Mouse (Mus musculus) neural tube, embryonic 13.5 days (tissue): ENCODE measurements around the gene Entpd7. TPM values are rescaled to one million over a fixed set of nuclear protein-coding genes. Genes with fewer than 3 reads are reported as not detected.
A peak's percentile ranks its signal among the peaks of the same experiment; 100 is the strongest.

Source experiments
- ATAC-seq: fragments of 200-750 bp; cut with Nextera tagmentation; 2 replicates; pipeline ENCODE4 v1.8.0; 2017; ENCODE audit warnings: low read depth, mild to moderate bottlenecking, moderate TSS enrichment, moderate library complexity
- H3K27ac ChIP-seq: fragments of 300-500 bp; sonication (generic); replicated peaks from 2 replicates; pipeline ENCODE4 v1.5.1; 2015; ENCODE audit warnings: moderate library complexity, mild to moderate bottlenecking, inconsistent platforms
- H3K27me3 ChIP-seq: fragments of 300-500 bp; sonication (generic); 2 replicates; pipeline ENCODE4 v1.6.1; 2015; ENCODE audit warnings: mild to moderate bottlenecking, inconsistent platforms
- H3K36me3 ChIP-seq: fragments of 300-500 bp; sonication (generic); 2 replicates; pipeline ENCODE4 v1.6.1; 2015; ENCODE audit warnings: mild to moderate bottlenecking, inconsistent platforms
- H3K4me1 ChIP-seq: fragments of 300-500 bp; sonication (generic); replicated peaks from 2 replicates; pipeline ENCODE4 v1.6.1; 2015; ENCODE audit warnings: inconsistent platforms
- H3K4me2 ChIP-seq: fragments of 300-500 bp; sonication (generic); 2 replicates; pipeline ENCODE4 v1.6.1; 2015; ENCODE audit warnings: inconsistent platforms, mild to moderate bottlenecking, moderate library complexity
- H3K4me3 ChIP-seq: fragments of 300-500 bp; sonication (generic); 2 replicates; pipeline ENCODE4 v1.5.1; 2015; ENCODE audit warnings: mild to moderate bottlenecking, inconsistent platforms
- H3K9ac ChIP-seq: fragments of 300-500 bp; sonication (generic); 2 replicates; pipeline ENCODE4 v1.6.1; 2015; ENCODE audit warnings: moderate library complexity, mild to moderate bottlenecking, inconsistent platforms
- H3K9me3 ChIP-seq: fragments of 300-500 bp; sonication (generic); 2 replicates; pipeline ENCODE4 v1.6.1; 2016; ENCODE audit warnings: inconsistent platforms
- WGBS: fragments of 180-500 bp; shearing (Covaris S2); methylation state at CpG from one replicate; pipeline ENCODE4 v1.1.7; 2015; 5-methylcytosine and 5-hydroxymethylcytosine counted together
- polyA plus RNA-seq: library from polyadenylated mRNA; unstranded; fragments of >200 nt; fragmentation: Nextera tagmentation; extraction: Ambion mirVana; gene quantifications from 2 replicates; pipeline ENCODE4 v1.2.1, GENCODE M21; 2015

Entpd7 gene
- 8.9 and 11.3 TPM in 2 replicates for polyA plus RNA-seq

DNA sequence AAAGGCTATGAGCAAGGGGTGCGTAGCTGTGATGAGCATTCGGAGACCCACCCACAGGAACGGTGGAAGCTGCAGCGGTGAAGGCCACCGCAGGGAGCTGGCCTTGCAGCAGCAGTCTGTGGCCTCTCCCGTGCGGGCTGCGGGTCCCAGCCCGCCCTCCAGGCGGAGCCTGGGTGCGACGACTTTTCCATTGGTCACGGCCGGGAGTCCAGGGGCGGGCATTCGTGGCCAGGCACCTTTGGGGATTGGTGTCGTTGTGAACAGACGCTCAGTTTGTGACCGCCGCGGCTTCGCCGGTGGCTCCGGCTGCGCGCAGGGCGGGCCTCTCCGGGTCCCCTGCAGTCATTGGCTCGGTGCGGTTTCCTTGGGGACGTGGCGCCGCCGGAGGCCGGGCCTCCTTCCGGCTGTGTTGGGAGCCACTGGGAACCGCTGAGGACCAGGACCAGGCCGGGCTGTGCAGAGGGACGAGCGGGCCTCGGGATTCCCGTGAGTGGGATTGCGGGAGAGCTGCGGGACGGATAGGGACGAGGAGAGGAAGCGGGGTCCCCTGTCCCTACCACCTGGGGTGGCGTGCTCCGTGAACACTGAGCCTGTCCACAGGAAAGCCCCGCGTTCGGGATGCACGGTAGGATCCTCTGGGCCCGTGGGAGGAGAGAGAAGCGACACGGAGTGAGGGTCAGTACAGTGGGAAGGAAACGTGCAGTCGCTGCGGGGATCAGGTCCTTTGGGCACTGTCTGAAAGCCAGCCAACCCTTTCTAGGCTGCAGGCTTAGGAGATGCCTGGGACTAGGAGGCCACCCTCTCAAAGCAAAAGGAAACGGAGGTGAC lies at the start of gene Entpd7:
Gene Entpd7, plus strand, starts transcription at position 254 of the 828 bp plus-strand sequence.
- under 1% methylated on average over 60 of the region's 60 CpGs for WGBS
- Histone ChIP-seq H3K4me3 (peak within 1 kb of the TSS; percentile 79), H3K4me2 (peak within 1 kb of the TSS; percentile 81), H3K27ac (peak within 1 kb of the TSS; percentile 86), H3K4me1 (peaks cover 24% of the 10 kb centered on the region), H3K36me3 (peaks cover 8% of the 10 kb centered on the region), H3K9ac (peak within 1 kb of the TSS; percentile 92), H3K27me3 (no peaks in the 10 kb centered on the region), H3K9me3 (no peaks in the 10 kb centered on the region)
- ATAC-seq = peak; percentile 96

DNA sequence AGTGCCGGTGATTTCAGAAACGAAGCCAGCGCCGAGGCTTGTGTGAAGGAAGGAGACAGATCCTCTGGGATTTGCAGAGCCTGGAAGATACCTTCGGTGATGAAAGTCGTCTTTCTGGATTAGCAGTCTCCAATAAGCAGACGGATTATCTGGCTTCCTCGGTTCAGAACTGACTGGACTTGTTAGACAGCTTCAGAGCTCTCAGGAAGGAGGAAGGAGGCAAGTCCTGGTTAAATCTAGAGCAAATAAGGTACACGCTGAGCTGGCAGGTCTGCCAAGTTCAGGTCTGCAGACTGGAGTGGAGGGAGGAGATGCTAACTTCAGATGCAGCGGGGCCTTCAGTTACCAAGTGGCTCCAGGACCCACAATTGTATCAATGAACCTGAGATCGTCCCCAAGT lies 47.6 kb upstream of the Entpd7 start:
- WGBS = 80% methylated on average over 11 of the region's 11 CpGs

DNA sequence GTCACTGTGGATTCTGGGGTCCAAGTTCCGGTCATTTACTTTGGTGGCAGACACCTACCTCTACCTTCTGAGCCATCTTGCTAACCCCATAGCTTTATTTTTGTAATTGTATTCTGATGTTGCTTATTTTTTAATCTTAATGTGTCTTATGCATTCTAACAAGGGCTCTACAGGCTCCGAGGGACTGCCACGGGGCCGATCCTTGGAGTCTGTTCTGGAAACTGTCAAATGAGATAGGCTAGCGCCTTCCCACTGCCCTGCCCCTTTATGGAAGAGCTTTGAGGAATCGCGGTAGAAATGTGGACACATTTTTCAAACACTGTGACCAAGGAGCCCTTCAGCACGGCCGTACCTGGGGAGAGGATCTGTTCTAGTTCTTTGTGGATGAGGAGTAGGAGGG lies 46.6 kb upstream of the Entpd7 start:
- no peaks in the 10 kb centered on the region for H3K9me3 ChIP-seq
- H3K4me3 ChIP-seq = no peak overlapping the region
- no peak overlapping the region for H3K27ac ChIP-seq
- no peak for ATAC-seq
- WGBS = 77% methylated on average over 9 of the region's 9 CpGs
- no peaks in the 10 kb centered on the region for H3K27me3 ChIP-seq
- no peaks in the 10 kb centered on the region for H3K36me3 ChIP-seq
- H3K4me2 ChIP-seq = no peak overlapping the region
- H3K9ac ChIP-seq = no peak overlapping the region
- H3K4me1 ChIP-seq = no peaks in the 10 kb centered on the region

More for the DNA sequence above, 47.6 kb upstream of the Entpd7 start:
- ATAC-seq = no peak
- Histone ChIP-seq H3K27ac (no peak overlapping the region), H3K4me1 (no peaks in the 10 kb centered on the region), H3K9ac (no peak overlapping the region), H3K4me2 (no peak overlapping the region), H3K27me3 (no peaks in the 10 kb centered on the region), H3K9me3 (no peaks in the 10 kb centered on the region), H3K4me3 (no peak overlapping the region), H3K36me3 (no peaks in the 10 kb centered on the region)

DNA sequence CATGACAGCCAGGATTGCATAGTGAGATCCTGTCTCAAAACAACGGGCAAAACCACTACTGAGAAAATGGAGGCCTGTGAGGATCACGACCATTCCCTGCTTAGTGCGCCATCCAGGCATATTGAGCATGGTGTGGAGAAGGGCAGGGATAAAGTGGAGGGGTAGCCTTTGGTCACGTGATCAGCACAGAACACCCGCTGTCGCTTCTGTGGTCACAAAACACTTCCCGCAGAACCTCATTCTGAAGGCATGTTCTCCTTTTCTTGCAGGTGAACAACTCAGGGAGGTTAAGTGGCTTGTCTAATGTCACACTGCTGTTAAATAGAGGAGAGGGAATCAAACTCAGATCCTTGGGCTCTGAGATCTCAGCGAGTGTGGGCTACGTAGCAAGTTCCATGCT lies 44.0 kb upstream of the Entpd7 start:
- H3K9me3 ChIP-seq = no peaks in the 10 kb centered on the region
- H3K27ac ChIP-seq = no peak overlapping the region
- no peak overlapping the region for H3K4me3 ChIP-seq
- WGBS = 91% methylated on average over 9 of the region's 9 CpGs
- no peak overlapping the region for H3K4me2 ChIP-seq
- no peaks in the 10 kb centered on the region for H3K4me1 ChIP-seq
- no peak overlapping the region for H3K9ac ChIP-seq
- ATAC-seq = no peak
- no peaks in the 10 kb centered on the region for H3K27me3 ChIP-seq
- H3K36me3 ChIP-seq = no peaks in the 10 kb centered on the region

DNA sequence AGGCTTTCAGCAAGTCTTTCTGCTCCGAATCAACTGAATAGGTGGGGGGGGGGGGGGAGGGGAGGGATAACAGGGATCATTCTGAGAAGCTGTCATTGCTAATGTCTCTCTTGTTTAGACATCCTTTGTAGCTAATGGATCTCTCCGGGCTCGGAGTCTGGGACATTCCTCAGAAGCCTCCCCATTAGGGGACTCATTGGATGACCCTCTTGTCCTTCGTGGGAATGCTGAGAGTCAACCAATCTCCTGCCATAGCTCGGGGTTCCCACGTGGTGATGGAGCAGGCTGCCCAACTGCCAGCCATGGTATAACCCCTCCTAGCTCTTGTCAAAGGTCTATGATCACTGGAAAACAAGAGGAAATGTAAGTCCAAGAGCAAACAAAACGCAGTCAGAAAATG lies 42.6 kb upstream of the Entpd7 start:
- H3K9ac ChIP-seq = no peak overlapping the region

DNA sequence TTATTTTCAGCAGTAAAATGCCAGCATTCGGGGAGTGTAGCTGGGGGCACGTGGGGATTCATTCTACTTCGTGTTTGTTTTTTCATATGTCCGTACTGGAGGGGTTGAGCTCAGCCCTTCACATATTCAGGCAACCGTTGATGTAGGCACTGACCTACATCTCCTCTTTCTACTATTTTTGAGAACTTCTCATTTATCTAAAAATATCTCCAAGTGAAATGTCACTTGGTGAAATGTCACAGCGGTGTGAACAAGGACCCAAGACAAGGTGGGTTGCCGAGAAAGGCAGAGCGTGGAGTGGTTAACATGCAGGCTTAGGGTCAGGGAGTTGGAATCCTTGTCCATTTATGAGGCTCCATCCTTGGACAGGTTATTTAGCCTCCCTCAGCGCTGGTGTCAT lies 42.2 kb upstream of the Entpd7 start:
- Histone ChIP-seq H3K9ac (no peak overlapping the region), H3K4me3 (no peak overlapping the region), H3K27ac (no peak overlapping the region), H3K27me3 (no peaks in the 10 kb centered on the region), H3K36me3 (no peaks in the 10 kb centered on the region), H3K4me2 (no peak overlapping the region), H3K4me1 (no peaks in the 10 kb centered on the region), H3K9me3 (no peaks in the 10 kb centered on the region)
- no peak for ATAC-seq
- WGBS = 92% methylated on average over 9 of the region's 9 CpGs

More for the DNA sequence above, 42.6 kb upstream of the Entpd7 start:
- Histone ChIP-seq H3K9me3 (no peaks in the 10 kb centered on the region), H3K27me3 (no peaks in the 10 kb centered on the region), H3K4me1 (no peaks in the 10 kb centered on the region), H3K27ac (no peak overlapping the region), H3K4me2 (no peak overlapping the region), H3K36me3 (no peaks in the 10 kb centered on the region), H3K4me3 (no peak overlapping the region)
- 67% methylated on average over 7 of the region's 7 CpGs for WGBS
- no peak for ATAC-seq

DNA sequence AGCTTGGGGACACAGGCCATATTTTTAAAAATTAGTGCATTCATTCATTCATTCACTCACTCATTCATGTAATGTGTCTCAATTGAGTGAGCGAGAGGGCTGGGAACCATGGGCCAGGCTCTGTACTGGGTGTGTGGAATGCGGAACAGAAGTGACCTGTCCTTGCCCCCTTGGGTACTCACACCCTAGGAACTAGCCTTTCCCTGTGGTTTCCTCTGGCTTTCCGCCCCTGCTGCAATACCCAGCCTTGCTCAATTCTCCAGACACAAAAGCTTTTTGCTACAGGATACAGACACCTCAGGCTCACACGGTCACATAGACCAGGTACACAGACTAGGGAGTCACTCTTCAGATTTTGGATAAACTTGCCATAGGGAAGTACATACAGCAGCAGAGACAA lies 41.1 kb upstream of the Entpd7 start:
- H3K27ac ChIP-seq = no peak overlapping the region
- H3K4me1 ChIP-seq = no peaks in the 10 kb centered on the region
- H3K27me3 ChIP-seq = no peaks in the 10 kb centered on the region
- no peak for ATAC-seq
- no peak overlapping the region for H3K4me2 ChIP-seq
- whole genome bisulfite sequencing = 87% methylated on average over 4 of the region's 4 CpGs
- no peaks in the 10 kb centered on the region for H3K9me3 ChIP-seq
- no peaks in the 10 kb centered on the region for H3K36me3 ChIP-seq
- H3K9ac ChIP-seq = no peak overlapping the region
- H3K4me3 ChIP-seq = no peak overlapping the region

DNA sequence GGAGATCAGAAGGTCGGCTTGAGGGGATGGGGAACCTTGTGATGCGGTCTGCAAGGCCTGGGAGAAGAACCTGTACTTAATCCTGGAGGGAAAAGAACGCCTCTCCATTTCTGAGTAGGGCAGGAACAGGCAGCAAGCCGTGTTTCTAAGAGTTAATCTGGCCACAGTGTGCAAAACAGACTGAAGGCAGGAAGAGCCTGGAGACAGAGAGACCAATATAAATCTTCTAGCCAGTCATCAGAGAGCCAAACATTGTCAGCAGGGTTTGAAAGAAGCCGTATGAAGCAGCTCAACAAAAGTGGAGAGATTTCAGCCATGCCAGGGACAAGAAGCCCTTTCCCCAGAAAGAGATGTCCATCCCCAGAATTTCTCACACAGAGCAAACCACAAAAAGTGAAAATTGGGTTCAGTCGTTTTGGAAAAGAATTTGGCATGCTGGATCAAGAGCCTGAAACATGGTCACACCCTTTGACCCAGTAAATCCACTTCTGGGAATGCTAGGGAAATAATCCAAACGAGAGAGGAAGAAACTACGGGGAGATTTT lies 38.2 kb upstream of the Entpd7 start:
- Histone ChIP-seq H3K4me2 (no peak overlapping the region), H3K4me1 (no peaks in the 10 kb centered on the region), H3K27ac (no peak overlapping the region), H3K27me3 (no peaks in the 10 kb centered on the region), H3K4me3 (no peak overlapping the region), H3K36me3 (no peaks in the 10 kb centered on the region), H3K9me3 (no peaks in the 10 kb centered on the region), H3K9ac (peak overlapping the region; percentile 5; the same call in 1 of the 2 replicates)
- 63% methylated on average over 8 of the region's 8 CpGs for WGBS
- ATAC-seq = no peak

DNA sequence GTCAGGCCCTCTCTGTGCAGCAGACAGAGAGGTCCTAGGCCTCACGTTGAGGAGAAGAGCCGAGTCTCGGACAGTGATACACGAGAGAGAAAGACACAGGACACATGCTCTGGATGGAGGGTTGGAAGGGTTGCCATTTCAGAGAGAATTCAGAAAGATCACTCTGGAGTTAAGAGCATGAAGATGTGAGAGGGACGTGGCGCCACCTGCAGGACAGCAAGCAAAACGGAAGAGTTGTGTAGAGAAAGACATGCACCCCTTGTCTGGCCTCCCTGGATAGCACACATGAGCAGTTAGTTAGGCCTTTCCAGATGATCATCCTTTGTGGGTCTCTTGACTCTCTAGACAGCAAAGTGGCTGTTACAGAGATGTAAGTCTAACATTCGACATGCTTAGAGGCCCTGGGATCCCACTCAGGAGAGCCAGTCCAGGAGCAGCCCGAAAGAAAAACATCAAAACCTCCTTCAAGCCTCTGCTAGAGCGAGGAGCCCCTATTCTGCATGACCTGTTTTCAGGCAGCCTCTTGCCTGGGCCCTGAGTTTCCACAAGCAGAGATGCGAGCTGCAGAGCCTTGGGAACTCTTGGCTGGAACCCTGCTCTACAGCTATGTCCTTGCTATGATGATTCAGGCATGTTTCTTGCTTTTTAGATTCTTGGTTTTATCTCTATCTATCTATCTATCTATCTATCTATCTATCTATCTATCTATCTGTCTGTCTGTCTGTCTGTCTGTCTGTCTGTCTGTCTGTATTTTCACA lies 33.6 kb upstream of the Entpd7 start:
- H3K36me3 ChIP-seq = no peaks in the 10 kb centered on the region
- no peaks in the 10 kb centered on the region for H3K27me3 ChIP-seq
- H3K9ac ChIP-seq = no peak overlapping the region
- no peaks in the 10 kb centered on the region for H3K9me3 ChIP-seq
- no peak for ATAC-seq
- 40% methylated on average over 11 of the region's 11 CpGs for WGBS
- H3K27ac ChIP-seq = no peak overlapping the region
- H3K4me2 ChIP-seq = no peak overlapping the region
- no peaks in the 10 kb centered on the region for H3K4me1 ChIP-seq
- no peak overlapping the region for H3K4me3 ChIP-seq

DNA sequence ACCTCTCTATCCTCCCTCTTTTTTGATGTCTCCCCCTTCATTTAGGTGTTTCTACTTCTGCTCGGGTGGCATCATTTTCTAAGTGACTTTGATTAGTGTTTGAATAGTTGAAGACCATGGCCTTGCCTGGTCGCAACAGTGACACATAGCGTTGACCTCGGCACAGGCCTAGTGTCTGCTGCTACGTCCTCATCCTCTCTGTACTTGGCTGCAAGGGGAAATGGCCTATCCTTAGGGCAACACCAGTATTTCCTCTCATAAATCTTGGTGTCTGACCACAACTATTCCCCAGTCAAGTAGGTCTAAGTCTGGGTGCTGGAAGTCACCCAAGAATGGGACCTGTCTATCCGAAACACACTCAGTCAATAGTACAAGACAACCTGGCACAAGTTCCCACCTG lies 29.8 kb upstream of the Entpd7 start:
- ATAC-seq = no peak
- Histone ChIP-seq H3K36me3 (peaks cover 19% of the 10 kb centered on the region), H3K4me2 (no peak overlapping the region), H3K27ac (no peak overlapping the region), H3K4me1 (0 out of 2 replicates have a peak, but pooled peaks cover 8% of the 10 kb centered on the region), H3K4me3 (no peak overlapping the region), H3K9ac (no peak overlapping the region), H3K9me3 (no peaks in the 10 kb centered on the region), H3K27me3 (no peaks in the 10 kb centered on the region)
- 83% methylated on average over 6 of the region's 6 CpGs for WGBS

DNA sequence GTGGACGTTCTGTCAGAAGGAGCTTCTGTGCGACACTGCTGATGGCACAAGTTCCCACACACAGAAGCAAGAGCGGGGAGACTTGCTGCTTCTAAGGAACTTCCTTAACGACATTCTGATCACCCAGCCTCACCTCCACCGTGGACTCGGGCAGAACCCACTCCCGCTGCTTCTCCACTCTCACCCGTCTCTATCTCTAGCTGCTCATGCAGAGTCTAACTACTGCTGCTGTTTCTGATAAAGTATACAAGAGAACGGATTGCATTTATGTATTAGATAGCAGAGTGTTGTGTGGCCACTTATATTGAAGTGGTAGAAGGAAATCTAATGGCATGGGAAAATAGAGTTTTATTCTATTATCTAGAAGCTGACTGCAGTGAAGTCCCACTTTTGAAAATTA lies 28.7 kb upstream of the Entpd7 start:
- peaks cover 19% of the 10 kb centered on the region for H3K36me3 ChIP-seq
- H3K4me2 ChIP-seq = no peak overlapping the region
- 88% methylated on average over 9 of the region's 9 CpGs for WGBS
- 0 out of 2 replicates have a peak, but pooled peaks cover 8% of the 10 kb centered on the region for H3K4me1 ChIP-seq
- H3K27ac ChIP-seq = no peak overlapping the region
- no peak overlapping the region for H3K4me3 ChIP-seq
- no peaks in the 10 kb centered on the region for H3K27me3 ChIP-seq
- H3K9me3 ChIP-seq = no peaks in the 10 kb centered on the region
- H3K9ac ChIP-seq = no peak overlapping the region
- ATAC-seq = no peak
